Mouse (Mus musculus): ENCODE results near the gene Cox18. TPM values are rescaled to one million over a fixed set of nuclear protein-coding genes. Genes with fewer than 3 reads are reported as not detected.

The Cox18 gene
- total and polyA plus RNA-seq, 3 experiments: 9.3 to 16.1 (median 12.6) TPM

- TF ChIP-seq POLR2A (IDR thresholded peaks at IDR 0.05; ENCODE audit: insufficient read depth, low read depth, low read length): no peak
- TF ChIP-seq CTCF (IDR thresholded peaks at IDR 0.05): no peak
- TF ChIP-seq EP300 (IDR thresholded peaks at IDR 0.05; ENCODE audit: insufficient read depth, low read depth, low read length): no peak
- H3K4me1 ChIP-seq (ENCODE audit: control insufficient read depth, insufficient read depth, low read length): no peaks in the 10 kb centered on the region
- DNase-seq: no peak
- peak overlapping the region; percentile 99 for H3K4me3 ChIP-seq
- H3K9ac ChIP-seq (ENCODE audit: low read depth, low read length): peak overlapping the region; percentile 4; the same call in 1 of the 2 replicates
- H3K36me3 ChIP-seq (ENCODE audit: control insufficient read depth, insufficient read depth, low read length): no peaks in the 10 kb centered on the region
- no peaks in the 10 kb centered on the region for H3K27me3 ChIP-seq (ENCODE audit: control insufficient read depth, insufficient read depth, low read length)
- no peak overlapping the region for H3K27ac ChIP-seq
- no peaks in the 10 kb centered on the region for H3K79me2 ChIP-seq (replicated peaks; ENCODE audit: control insufficient read depth, insufficient read depth, low read length)
- 13% methylated on average over 3 of the region's 3 CpGs for WGBS
- intact Hi-C loops (cut with DNase I): no loop called here
Measured at GRCm38 (mm10) chr5:90222937-90223336, 864 bp downstream of the Cox18 start.

DNA sequence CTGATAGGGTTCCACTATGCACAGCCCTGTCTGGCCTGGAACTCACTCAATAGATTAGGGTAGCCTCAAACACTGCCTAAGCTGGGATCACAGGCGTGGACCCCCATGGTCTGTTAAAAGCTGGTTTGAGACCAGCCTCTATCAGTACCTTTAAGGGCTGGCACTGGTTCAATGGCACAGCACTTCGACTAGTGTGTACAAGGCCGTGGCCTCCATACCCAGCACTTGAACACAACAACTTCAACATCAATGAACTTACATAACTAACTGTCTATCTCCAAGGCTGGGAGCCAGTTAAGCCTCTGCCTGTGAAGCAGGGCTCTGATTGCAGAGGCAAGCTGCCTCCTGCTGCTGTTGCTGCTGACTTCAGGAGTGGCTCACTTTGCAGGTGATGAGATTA is 6.0 kb downstream of the Cox18 start:
- intact Hi-C loops (cut with DNase I): no loop called here
- 89% methylated on average over 3 of the region's 3 CpGs for WGBS
- Histone ChIP-seq H3K9ac (ENCODE audit: low read depth, low read length) (no peak overlapping the region), H3K27ac (no peak overlapping the region), H3K36me3 (ENCODE audit: control insufficient read depth, insufficient read depth, low read length) (no peaks in the 10 kb centered on the region), H3K27me3 (ENCODE audit: control insufficient read depth, insufficient read depth, low read length) (no peaks in the 10 kb centered on the region), H3K4me1 (ENCODE audit: control insufficient read depth, insufficient read depth, low read length) (no peaks in the 10 kb centered on the region), H3K4me3 (no peak overlapping the region), H3K79me2 (replicated peaks; ENCODE audit: control insufficient read depth, insufficient read depth, low read length) (no peaks in the 10 kb centered on the region)
- no peak for TF ChIP-seq POLR2A (IDR thresholded peaks at IDR 0.05; ENCODE audit: insufficient read depth, low read depth, low read length)
- no peak for TF ChIP-seq CTCF (IDR thresholded peaks at IDR 0.05)
- no peak for TF ChIP-seq EP300 (IDR thresholded peaks at IDR 0.05; ENCODE audit: insufficient read depth, low read depth, low read length)
- DNase-seq: no peak

DNA sequence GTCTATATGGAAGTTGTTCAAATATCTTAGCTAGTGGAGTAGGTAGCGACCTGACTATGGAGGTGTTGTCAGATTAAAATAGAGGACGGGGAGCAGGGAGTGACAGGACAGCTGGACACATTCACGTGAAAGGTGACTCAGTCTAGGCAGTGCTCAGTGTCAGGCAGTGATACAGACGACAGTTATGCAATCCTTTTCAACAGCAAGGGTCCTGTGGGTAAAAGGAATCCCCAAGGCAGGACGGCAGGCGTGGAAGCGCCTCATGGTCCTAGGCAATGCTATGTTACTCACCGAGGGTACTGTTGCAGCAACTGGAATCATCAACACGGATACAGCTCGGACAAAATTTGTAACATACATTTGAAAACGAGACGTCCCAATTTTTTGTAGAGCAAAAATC is 6.6 kb downstream of the Cox18 start:
- intact Hi-C loops (cut with DNase I): no loop called here
- no peak for TF ChIP-seq EP300 (IDR thresholded peaks at IDR 0.05; ENCODE audit: insufficient read depth, low read depth, low read length)
- no peak for TF ChIP-seq CTCF (IDR thresholded peaks at IDR 0.05)
- no peak for TF ChIP-seq POLR2A (IDR thresholded peaks at IDR 0.05; ENCODE audit: insufficient read depth, low read depth, low read length)
- H3K79me2 ChIP-seq (replicated peaks; ENCODE audit: control insufficient read depth, insufficient read depth, low read length): no peaks in the 10 kb centered on the region
- H3K4me3 ChIP-seq: no peak overlapping the region
- no peaks in the 10 kb centered on the region for H3K36me3 ChIP-seq (ENCODE audit: control insufficient read depth, insufficient read depth, low read length)
- H3K9ac ChIP-seq (ENCODE audit: low read depth, low read length): no peak overlapping the region
- H3K27me3 ChIP-seq (ENCODE audit: control insufficient read depth, insufficient read depth, low read length): no peaks in the 10 kb centered on the region
- H3K4me1 ChIP-seq (ENCODE audit: control insufficient read depth, insufficient read depth, low read length): no peaks in the 10 kb centered on the region
- H3K27ac ChIP-seq: no peak overlapping the region
- whole genome bisulfite sequencing: 93% methylated on average over 12 of the region's 12 CpGs
- DNase-seq: no peak

DNA sequence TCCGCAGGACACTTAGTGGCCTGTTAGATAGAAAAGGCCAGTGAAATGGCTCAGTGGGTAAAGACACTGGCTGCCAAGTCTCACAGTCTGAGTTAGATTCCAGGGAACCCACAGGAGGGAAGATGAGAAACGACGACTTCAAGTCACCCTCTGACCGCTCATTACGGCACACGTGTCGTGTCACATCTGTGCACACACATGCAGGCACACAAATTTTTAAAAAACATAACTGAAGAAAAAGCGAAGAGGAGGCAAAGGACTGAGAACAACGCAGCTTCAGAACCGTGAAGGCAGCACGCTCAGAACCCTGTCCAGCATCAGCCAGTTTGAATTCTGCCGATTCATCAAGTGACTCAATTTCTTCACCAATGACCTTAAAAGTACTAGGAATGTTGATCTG is 10.4 kb downstream of the Cox18 start:
- Histone ChIP-seq H3K27ac (no peak overlapping the region), H3K36me3 (ENCODE audit: control insufficient read depth, insufficient read depth, low read length) (no peaks in the 10 kb centered on the region)
- 95% methylated on average over 12 of the region's 12 CpGs for WGBS

DNA sequence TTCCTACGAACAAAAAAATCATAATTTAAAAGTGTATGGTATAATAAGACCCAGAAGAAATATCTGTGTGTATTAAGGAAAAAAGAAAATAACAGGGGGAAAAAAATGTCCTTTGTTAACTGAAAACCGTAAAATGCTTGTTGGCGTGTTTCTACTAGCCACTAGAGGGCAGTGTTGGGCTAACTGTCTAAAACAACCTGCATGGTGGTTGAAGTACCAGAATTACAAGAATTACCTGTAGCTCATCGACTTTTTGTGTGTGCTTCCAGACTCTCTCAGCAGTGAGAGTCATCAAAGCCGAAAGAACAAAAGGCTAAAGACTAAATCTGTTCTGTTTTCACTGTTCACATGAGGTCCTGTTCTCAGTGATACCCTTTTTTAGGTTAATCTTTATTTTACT is 20.6 kb downstream of the Cox18 start:
- no peak overlapping the region for H3K27ac ChIP-seq
- H3K4me3 ChIP-seq: no peak overlapping the region
- TF ChIP-seq EP300 (IDR thresholded peaks at IDR 0.05; ENCODE audit: insufficient read depth, low read depth, low read length) (no peak), CTCF (IDR thresholded peaks at IDR 0.05) (peak; percentile 92), POLR2A (IDR thresholded peaks at IDR 0.05; ENCODE audit: insufficient read depth, low read depth, low read length) (no peak)
- no peak for DNase-seq
- H3K36me3 ChIP-seq (ENCODE audit: control insufficient read depth, insufficient read depth, low read length): no peaks in the 10 kb centered on the region
- no peak overlapping the region for H3K9ac ChIP-seq (ENCODE audit: low read depth, low read length)
- no peaks in the 10 kb centered on the region; the same call in 1 of the 2 replicates for H3K27me3 ChIP-seq (ENCODE audit: control insufficient read depth, insufficient read depth, low read length)
- H3K4me1 ChIP-seq (ENCODE audit: control insufficient read depth, insufficient read depth, low read length): no peaks in the 10 kb centered on the region
- WGBS: 13% methylated on average over 5 of the region's 5 CpGs
- no peaks in the 10 kb centered on the region for H3K79me2 ChIP-seq (replicated peaks; ENCODE audit: control insufficient read depth, insufficient read depth, low read length)
- intact Hi-C loops (cut with DNase I): loop anchor here (2.0 to 10.0 kb wide), 3 partner anchors 298 to 452 kb away; no protein-coding TSS in a partner anchor

More for the DNA sequence above, 10.4 kb downstream of the Cox18 start:
- DNase-seq: no peak
- TF ChIP-seq POLR2A (IDR thresholded peaks at IDR 0.05; ENCODE audit: insufficient read depth, low read depth, low read length): no peak
- Histone ChIP-seq H3K4me3 (no peak overlapping the region), H3K79me2 (replicated peaks; ENCODE audit: control insufficient read depth, insufficient read depth, low read length) (no peaks in the 10 kb centered on the region), H3K27me3 (ENCODE audit: control insufficient read depth, insufficient read depth, low read length) (no peaks in the 10 kb centered on the region), H3K4me1 (ENCODE audit: control insufficient read depth, insufficient read depth, low read length) (no peaks in the 10 kb centered on the region), H3K9ac (ENCODE audit: low read depth, low read length) (no peak overlapping the region)
- intact Hi-C loops (cut with DNase I): no loop called here

DNA sequence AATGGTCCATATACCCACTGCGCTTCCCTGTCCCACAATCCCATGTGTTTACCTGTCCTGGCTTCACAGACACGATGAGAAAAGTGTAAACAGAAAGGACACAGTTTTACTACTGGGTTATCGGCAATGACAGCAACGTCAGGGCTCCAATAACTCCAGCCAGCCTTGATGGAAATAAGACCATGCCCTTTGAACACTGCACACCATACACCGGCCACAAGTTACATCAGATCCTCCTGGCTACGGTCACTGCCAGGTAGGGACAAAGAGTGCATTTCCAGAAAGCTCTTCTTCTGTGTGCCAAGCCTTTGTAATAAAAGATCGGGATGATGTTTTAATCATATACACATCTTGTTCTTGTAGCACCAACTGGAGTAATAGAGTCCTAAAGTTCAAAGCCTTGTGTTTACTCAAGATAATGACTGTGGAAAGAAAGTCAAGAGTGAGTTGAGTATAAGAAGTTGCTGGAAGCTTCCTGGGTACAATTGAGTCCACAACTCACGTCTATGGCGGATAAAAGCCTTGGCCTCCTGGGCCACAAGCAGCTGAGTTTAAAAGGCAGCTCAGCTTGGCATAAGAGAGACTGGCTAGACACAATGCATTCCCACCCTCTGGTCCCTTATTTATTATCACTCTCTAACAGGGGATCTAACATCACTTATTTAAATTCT is 21.2 kb downstream of the Cox18 start:
- H3K4me1 ChIP-seq (ENCODE audit: control insufficient read depth, insufficient read depth, low read length): no peaks in the 10 kb centered on the region
- H3K9ac ChIP-seq (ENCODE audit: low read depth, low read length): no peak overlapping the region
- WGBS: 77% methylated on average over 9 of the region's 9 CpGs
- H3K79me2 ChIP-seq (replicated peaks; ENCODE audit: control insufficient read depth, insufficient read depth, low read length): no peaks in the 10 kb centered on the region
- no peak overlapping the region for H3K27ac ChIP-seq
- intact Hi-C loops (cut with DNase I): loop anchor here (2.0 to 10.0 kb wide), 3 partner anchors 298 to 452 kb away; no protein-coding TSS in a partner anchor
- no peak overlapping the region for H3K4me3 ChIP-seq
- H3K36me3 ChIP-seq (ENCODE audit: control insufficient read depth, insufficient read depth, low read length): no peaks in the 10 kb centered on the region
- TF ChIP-seq POLR2A (IDR thresholded peaks at IDR 0.05; ENCODE audit: insufficient read depth, low read depth, low read length): no peak
- no peak for TF ChIP-seq CTCF (IDR thresholded peaks at IDR 0.05)
- TF ChIP-seq EP300 (IDR thresholded peaks at IDR 0.05; ENCODE audit: insufficient read depth, low read depth, low read length): no peak
- DNase-seq: no peak
- H3K27me3 ChIP-seq (ENCODE audit: control insufficient read depth, insufficient read depth, low read length): no peaks in the 10 kb centered on the region; the same call in 1 of the 2 replicates

All from heart, adult 2 months (tissue).